Mouse (Mus musculus) embryo, embryonic 10.5 days (tissue): Measurements from ENCODE around the gene Fam217a.
"Not testable (repeated sequence)": the region's sequence is repeated elsewhere in the genome, so short reads cannot be mapped to it uniquely, and the experiment has no call there.

Experiments used
- DNase-seq: peaks from one replicate; pipeline ENCODE4 v3.0.0-alpha.2; 2015; ENCODE audit warnings: low spot score

Fam217a gene

DNA sequence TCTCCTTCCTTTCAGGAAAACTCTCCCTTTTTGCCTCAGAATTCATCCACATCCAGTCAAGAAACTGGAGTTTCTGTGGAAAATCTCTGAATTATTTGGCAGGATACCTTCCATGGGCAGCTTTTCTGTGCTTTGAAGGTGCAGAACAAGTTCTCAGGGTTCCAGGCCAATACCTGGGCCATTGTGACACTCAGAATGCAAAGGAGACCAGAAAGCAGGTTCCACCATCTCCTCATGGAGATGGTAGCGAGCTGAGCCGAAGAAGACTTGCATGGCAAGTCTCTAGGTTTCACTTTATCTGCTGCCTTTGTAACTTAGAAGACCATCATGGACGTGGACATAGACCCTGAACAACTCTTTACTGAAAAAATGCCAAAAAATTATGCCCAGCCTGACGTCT lies at the start of gene Fam217a, which contains the start of gene 4933417A18Rik:
Gene Fam217a (minus strand): TSS at position 101 of the 400 bp plus-strand sequence.
Gene 4933417A18Rik (plus strand): TSS at position 200 of the 400 bp plus-strand sequence.
- no peak for DNase-seq

DNA sequence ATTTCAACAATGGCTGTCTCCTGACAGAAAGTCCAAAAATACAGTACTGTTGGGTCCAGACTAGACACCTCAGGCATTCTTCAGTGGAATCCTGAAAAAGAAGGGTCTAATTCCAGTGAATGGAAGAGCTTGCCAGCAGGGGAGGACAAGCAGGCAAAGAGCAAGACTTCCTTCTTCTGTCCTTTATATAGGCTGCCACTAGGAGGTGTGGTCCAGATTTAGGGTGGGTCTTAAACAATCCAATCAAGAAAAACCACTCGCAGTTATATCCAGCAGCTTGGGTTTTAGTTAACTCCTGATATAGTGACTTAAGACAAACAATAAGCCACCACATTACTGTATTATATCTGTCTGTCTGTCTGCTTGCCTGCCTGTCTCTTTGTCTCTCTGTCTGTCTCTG lies 49.7 kb upstream of the Fam217a start:
- DNase-seq: no peak

- peak; percentile 72 for DNase-seq
Observed at GRCm38 (mm10) chr13:34973149-34973548, 49.0 kb upstream of the Fam217a start.

- DNase-seq: not testable (repeated sequence)
Observed at GRCm38 (mm10) chr13:34972456-34972855, 48.3 kb upstream of the Fam217a start.

GRCm38 (mm10) chr13:34965647-34966046 lies 41.5 kb upstream of the Fam217a start:
- not testable (repeated sequence) for DNase-seq

DNA sequence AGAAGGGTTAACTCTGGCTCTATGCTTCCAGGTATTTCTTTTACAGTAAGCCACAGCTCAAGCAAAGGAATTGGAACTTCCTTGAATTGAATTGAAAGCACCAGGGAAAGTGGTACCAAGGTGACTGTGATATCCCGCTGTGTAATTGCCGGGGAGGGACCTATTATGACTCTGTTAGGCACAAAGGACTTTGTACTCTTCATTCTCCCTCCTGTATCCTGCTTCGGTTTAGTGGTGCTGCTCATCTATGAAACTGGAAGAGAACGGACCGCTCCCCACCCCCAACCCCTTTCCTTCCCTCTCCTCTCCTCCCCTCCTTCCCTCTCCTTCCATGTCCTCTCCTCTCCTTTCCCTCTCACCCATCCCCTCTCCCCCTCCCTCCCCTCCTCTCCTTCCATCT lies 40.8 kb upstream of the Fam217a start:
- peak; percentile 12 for DNase-seq

DNA sequence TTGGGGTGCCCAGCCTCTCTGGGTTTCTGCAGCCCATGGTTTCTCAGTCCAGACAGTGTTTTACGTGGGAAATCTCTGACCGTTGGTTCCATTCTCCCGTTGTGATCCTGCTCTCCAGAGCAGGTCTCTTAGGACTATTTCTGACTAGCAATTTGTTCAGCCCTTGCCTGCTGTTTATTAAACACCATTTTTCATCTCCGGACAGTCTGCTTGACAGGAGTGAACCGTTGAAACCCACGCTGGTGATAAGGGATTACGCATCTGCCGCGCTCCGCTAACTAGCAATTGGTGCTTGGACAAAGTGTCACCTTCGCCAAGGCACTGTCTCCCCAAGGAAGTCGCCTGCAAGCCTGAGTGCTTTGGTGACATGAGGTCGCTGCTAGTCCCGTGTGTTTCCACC lies 40.3 kb upstream of the Fam217a start:
- DNase-seq: peak; percentile 23

DNA sequence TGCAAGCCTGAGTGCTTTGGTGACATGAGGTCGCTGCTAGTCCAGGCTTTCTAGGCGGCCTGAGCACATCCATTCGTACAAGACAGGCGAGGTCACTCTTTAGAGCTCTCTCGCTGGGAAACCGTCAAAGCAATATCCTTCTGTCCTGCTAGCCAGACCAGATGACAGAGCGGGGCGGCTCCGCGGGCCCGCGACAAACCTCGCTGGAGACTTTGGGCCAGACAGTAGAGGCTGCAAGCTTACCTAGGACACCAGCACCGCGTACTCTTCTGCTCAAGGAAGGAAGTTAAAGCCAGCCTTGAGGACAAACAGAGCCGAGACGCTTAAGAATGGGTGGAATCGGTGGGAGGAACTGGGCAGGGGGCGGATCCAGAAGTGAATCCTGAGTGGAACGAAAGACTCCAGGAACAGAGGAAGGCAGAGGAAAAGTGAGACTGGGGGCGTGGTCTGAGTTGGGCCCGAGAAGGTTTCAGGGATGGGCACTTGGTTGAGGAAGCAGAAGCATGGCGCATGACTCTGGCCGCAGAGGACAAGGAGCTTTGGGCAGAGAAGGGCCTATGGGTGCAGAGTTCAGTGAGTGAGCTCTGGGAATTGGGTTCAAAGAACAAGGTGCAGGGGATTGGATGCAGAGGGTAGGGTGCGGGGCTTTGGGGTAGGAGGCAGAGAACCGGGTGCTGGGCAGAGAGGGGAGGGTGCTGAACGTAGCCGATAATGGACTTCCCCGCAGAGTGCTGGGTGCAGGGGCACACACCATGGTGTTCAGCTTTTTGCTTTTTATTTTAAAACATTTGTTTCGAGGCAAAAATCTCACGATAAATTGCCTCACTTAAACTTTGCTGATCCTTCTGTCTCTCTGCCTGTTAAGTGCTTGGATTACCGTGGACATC lies 39.6 kb upstream of the Fam217a start, which contains the start of gene Eci3:
Gene Eci3 (minus strand): TSS at position 300 of the 887 bp plus-strand sequence.
- peak; percentile 72 for DNase-seq

GRCm38 (mm10) chr13:34960996-34961770 lies 37.1 kb upstream of the Fam217a start:
- DNase-seq: no peak

DNA sequence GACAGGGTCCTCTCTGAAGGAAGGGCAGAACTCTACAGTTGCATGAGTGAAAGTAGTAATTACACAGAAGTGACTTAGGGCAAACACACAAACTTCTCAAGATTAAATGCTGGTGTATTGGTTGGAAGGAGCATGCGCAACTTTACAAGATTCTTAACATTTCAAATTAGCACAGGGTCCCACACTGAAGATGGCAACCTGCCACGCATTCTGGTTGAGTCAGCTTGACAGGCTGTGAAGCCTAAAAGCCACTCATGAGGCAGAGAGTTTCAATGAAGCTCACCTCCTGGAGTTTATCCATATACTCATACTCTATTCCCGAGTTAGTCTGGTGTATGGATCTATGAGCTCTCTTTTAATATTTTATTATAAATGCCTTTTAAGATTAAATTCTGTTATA lies 34.0 kb upstream of the Fam217a start:
- DNase-seq: not testable (repeated sequence)

DNA sequence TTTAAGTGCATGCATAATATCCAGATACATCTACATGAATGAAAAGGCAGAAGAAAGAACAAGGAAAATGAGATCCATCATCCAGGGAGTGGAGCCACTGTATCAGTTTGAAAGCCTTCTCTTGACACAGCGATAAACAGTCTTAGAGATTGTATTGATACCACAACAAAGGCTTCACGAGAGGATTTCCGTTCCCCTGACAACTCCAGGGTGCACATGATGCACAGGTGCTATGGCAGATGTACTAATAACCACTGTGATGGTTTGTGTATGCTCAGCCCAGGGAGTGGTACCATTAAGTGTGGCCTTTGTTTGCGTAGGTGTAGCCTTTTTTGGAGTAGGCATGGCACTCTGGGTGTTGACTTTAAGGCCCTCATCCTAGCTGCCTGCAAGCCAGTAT lies 32.8 kb upstream of the Fam217a start:
- DNase-seq: no peak

- DNase-seq: not testable (repeated sequence)
Observed at GRCm38 (mm10) chr13:34951437-34951836, 27.3 kb upstream of the Fam217a start.

- DNase-seq: no peak
Observed at GRCm38 (mm10) chr13:34942370-34942769, 18.3 kb upstream of the Fam217a start.

- DNase-seq: no peak
Observed at GRCm38 (mm10) chr13:34934931-34935644, 11.0 kb upstream of the Fam217a start.

- DNase-seq: peak; percentile 58
Observed at GRCm38 (mm10) chr13:34916520-34917167, 7.5 kb downstream of the Fam217a start.

DNA sequence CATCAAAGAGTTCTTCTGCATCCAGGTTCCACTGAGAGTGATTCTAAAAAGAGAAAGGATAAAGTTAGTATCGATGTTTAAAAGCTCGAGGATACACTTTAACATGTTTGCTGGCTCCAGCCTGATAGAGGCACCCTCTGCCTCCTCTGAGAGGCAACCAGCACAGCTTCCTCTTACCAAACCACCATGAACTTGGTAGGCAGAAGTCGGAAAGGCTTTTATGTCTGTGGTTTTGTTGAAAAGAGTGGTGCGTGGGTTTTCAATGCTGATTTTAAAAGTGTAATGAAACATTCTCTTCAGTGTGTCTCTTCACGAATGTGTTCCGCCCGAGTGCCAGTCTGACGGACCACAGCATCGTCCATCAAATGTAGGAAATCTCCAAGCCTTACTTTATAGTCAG lies 9.5 kb downstream of the Fam217a start:
- DNase-seq: no peak

DNA sequence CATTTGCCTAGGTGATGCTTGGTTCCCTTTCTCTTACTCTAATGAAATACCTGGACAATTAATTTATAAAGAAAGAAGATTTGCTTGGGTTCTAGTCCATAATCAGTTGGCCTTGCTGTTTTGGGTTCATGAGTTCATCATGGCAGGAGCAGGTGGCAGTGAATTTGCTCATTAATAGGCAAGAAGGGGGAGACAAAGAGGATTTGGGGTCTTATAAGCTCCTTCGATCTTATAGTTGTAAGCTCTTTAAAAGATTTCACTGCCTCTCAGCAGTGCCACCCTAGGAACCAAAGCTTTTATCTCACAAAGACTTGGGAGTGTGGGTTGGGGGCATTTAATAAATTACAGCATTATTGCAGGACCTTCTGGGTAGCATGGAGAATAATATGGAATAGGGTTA lies 31.2 kb downstream of the Fam217a start:
- DNase-seq: no peak

GRCm38 (mm10) chr13:34876481-34876880 lies 47.6 kb downstream of the Fam217a start:
- DNase-seq: no peak

- peak; percentile 76 for DNase-seq
Observed at GRCm38 (mm10) chr13:34875741-34876445, 48.2 kb downstream of the Fam217a start.

GRCm38 (mm10) chr13:34875166-34875710 lies 48.9 kb downstream of the Fam217a start, which contains the start of gene Prpf4b:
Prpf4b (plus strand) TSS chr13:34875302.
- DNase-seq: peak; percentile 94
